Mouse (Mus musculus) MEL (cell line): ENCODE data around the gene Psd4. TPM values are rescaled to one million over a fixed set of nuclear protein-coding genes. Genes with fewer than 3 reads are reported as not detected.

Experiments used
- DNase-seq: peaks from one replicate; pipeline ENCODE4 v3.0.0; 2011; ENCODE audit warnings: low read depth, low spot score
- H3K27ac ChIP-seq: 2 replicates; pipeline ENCODE4 v1.5.1; 2012; ENCODE audit warnings: low read depth, mild to moderate bottlenecking, control low read depth, low read length, moderate library complexity; ENCODE audit not compliant: control insufficient read depth
- H3K27me3 ChIP-seq, 2 experiments: fragments of 150-350 bp in 1 of 2; sonication (generic) in 1 of 2; 2 replicates each; pipeline ENCODE4 v1.6.1; 2012; ENCODE audit warnings: low read length in 2 of 2, mild to moderate bottlenecking in 2 of 2, improper control_type of control experiment in 1 of 2, moderate library complexity in 1 of 2; ENCODE audit not compliant: insufficient read depth in 2 of 2, control insufficient read depth in 1 of 2
- H3K36me3 ChIP-seq, 2 experiments: 2 replicates each; pipeline ENCODE4 v1.6.1; 2012 to 2014; ENCODE audit warnings: low read length in 2 of 2, improper control_type of control experiment in 1 of 2, inconsistent platforms in 1 of 2, mild to moderate bottlenecking in 1 of 2; ENCODE audit not compliant: insufficient read depth in 2 of 2, control insufficient read depth in 1 of 2
- H3K4me1 ChIP-seq, 2 experiments: fragments of 150-350 bp in 1 of 2; sonication (generic) in 1 of 2; 2 replicates each; pipeline ENCODE4 v1.6.1; 2012; ENCODE audit warnings: low read length in 2 of 2, improper control_type of control experiment in 1 of 2, mild to moderate bottlenecking in 1 of 2; ENCODE audit not compliant: insufficient read depth in 2 of 2, control insufficient read depth in 1 of 2
- H3K4me3 ChIP-seq, 2 experiments: fragments of 150-350 bp in 1 of 2; sonication (generic) in 1 of 2; 2 replicates each; pipeline ENCODE4 v1.5.1; 2012; ENCODE audit warnings: low read depth in 2 of 2, low read length in 2 of 2, mild to moderate bottlenecking in 2 of 2, moderate library complexity in 2 of 2, control low read depth in 1 of 2, improper control_type of control experiment in 1 of 2; ENCODE audit not compliant: control insufficient read depth in 1 of 2, insufficient read depth in 1 of 2
- H3K79me2 ChIP-seq: 2 replicates; pipeline ENCODE4 v1.6.1; 2012; ENCODE audit warnings: mild to moderate bottlenecking, low read length, moderate library complexity; ENCODE audit not compliant: control insufficient read depth, poor library complexity, insufficient read depth
- H3K9ac ChIP-seq: 2 replicates; pipeline ENCODE4 v1.6.1; 2012; ENCODE audit warnings: low read depth, mild to moderate bottlenecking, control low read depth, low read length, moderate library complexity; ENCODE audit not compliant: control insufficient read depth, poor library complexity, severe bottlenecking
- H3K9me3 ChIP-seq: fragments of 150-350 bp; sonication (generic); replicated peaks from 2 replicates; pipeline ENCODE4 v1.6.1; 2012; ENCODE audit warnings: mild to moderate bottlenecking, low read length, improper control_type of control experiment, moderate library complexity; ENCODE audit not compliant: insufficient read depth
- BHLHE40 ChIP-seq: IDR thresholded peaks from 2 replicates; pipeline ENCODE4 v1.6.1; 2012; ENCODE audit warnings: low read depth, mild to moderate bottlenecking, inconsistent platforms, low read length, improper control_type of control experiment, borderline replicate concordance
- CHD2 ChIP-seq: IDR thresholded peaks from 2 replicates; pipeline ENCODE4 v1.6.1; 2011; ENCODE audit warnings: low read length, improper control_type of control experiment
- CTCF ChIP-seq, 3 experiments: IDR thresholded peaks in 2 of 3; conservative IDR thresholded peaks in 1 of 3; 2 replicates each; pipeline ENCODE4 v1.5.1; 2011 to 2012; ENCODE audit warnings: low read length in 3 of 3, low read depth in 2 of 3, mild to moderate bottlenecking in 2 of 3, improper control_type of control experiment in 1 of 3, inconsistent platforms in 1 of 3, mixed read lengths in 1 of 3, moderate library complexity in 1 of 3; ENCODE audit not compliant: control insufficient read depth in 1 of 3, insufficient read depth in 1 of 3, poor library complexity in 1 of 3, severe bottlenecking in 1 of 3
- EP300 ChIP-seq, 2 experiments: IDR thresholded peaks; 2 replicates each; pipeline ENCODE4 v1.6.1; 2011; ENCODE audit warnings: improper control_type of control experiment in 2 of 2, low read length in 2 of 2, low read depth in 1 of 2, mild to moderate bottlenecking in 1 of 2
- ETS1 ChIP-seq: IDR thresholded peaks from 2 replicates; pipeline ENCODE4 v1.6.1; 2012; ENCODE audit warnings: low read depth, mild to moderate bottlenecking, inconsistent platforms, low read length, improper control_type of control experiment, moderate library complexity
- GABPA ChIP-seq: IDR thresholded peaks from 2 replicates; pipeline ENCODE4 v1.6.1; 2012; ENCODE audit warnings: low read depth, mild to moderate bottlenecking, inconsistent platforms, low read length, improper control_type of control experiment, moderate library complexity
- GATA1 ChIP-seq: IDR thresholded peaks from 2 replicates; pipeline ENCODE4 v1.6.1; 2011; ENCODE audit warnings: low read depth, low read length, improper control_type of control experiment
- HCFC1 ChIP-seq: IDR thresholded peaks from 2 replicates; pipeline ENCODE4 v1.6.1; 2012; ENCODE audit warnings: low read depth, mild to moderate bottlenecking, inconsistent platforms, low read length, improper control_type of control experiment, moderate library complexity
- JUND ChIP-seq: IDR thresholded peaks from 2 replicates; pipeline ENCODE4 v1.6.1; 2011; ENCODE audit warnings: low read depth, mild to moderate bottlenecking, improper control_type of control experiment, low read length
- MAFK ChIP-seq: IDR thresholded peaks from 2 replicates; pipeline ENCODE4 v1.6.1; 2011; ENCODE audit warnings: low read depth, mild to moderate bottlenecking, low read length, improper control_type of control experiment, borderline replicate concordance
- MAX ChIP-seq: IDR thresholded peaks from 2 replicates; pipeline ENCODE4 v1.6.1; 2011; ENCODE audit warnings: low read length, improper control_type of control experiment
- MEF2A ChIP-seq: IDR thresholded peaks from 2 replicates; pipeline ENCODE4 v1.6.1; 2014; ENCODE audit warnings: low read depth, mild to moderate bottlenecking, inconsistent platforms, low read length, improper control_type of control experiment; ENCODE audit not compliant: poor library complexity, insufficient replicate concordance, severe bottlenecking; ENCODE audit errors: extremely low read depth
- MYB ChIP-seq: IDR thresholded peaks from 2 replicates; pipeline ENCODE4 v1.6.1; 2011; ENCODE audit warnings: mild to moderate bottlenecking, low read depth, low read length, improper control_type of control experiment
- NELFE ChIP-seq: IDR thresholded peaks from 2 replicates; pipeline ENCODE4 v1.6.1; 2011; ENCODE audit warnings: low read depth, low read length, improper control_type of control experiment
- NRF1 ChIP-seq: IDR thresholded peaks from 2 replicates; pipeline ENCODE4 v1.6.1; 2014; ENCODE audit warnings: low read depth, mild to moderate bottlenecking, inconsistent platforms, low read length, improper control_type of control experiment, moderate library complexity; ENCODE audit not compliant: poor library complexity, insufficient read depth, severe bottlenecking
- POLR2A ChIP-seq, 2 experiments: IDR thresholded peaks; 2 replicates each; pipeline ENCODE4 v1.6.1; 2011 to 2012; ENCODE audit warnings: low read length in 2 of 2, mild to moderate bottlenecking in 2 of 2, control low read depth in 1 of 2, improper control_type of control experiment in 1 of 2, low read depth in 1 of 2, moderate library complexity in 1 of 2; ENCODE audit not compliant: control insufficient read depth in 1 of 2, insufficient read depth in 1 of 2, poor library complexity in 1 of 2
- POLR2AphosphoS2 ChIP-seq: IDR thresholded peaks from 2 replicates; pipeline ENCODE4 v1.6.1; 2011; ENCODE audit warnings: low read length, improper control_type of control experiment
- RAD21 ChIP-seq: IDR thresholded peaks from 2 replicates; pipeline ENCODE4 v1.6.1; 2011; ENCODE audit warnings: mild to moderate bottlenecking, low read depth, low read length, improper control_type of control experiment
- SIN3A ChIP-seq: IDR thresholded peaks from 2 replicates; pipeline ENCODE4 v1.6.1; 2012; ENCODE audit warnings: low read length, improper control_type of control experiment, inconsistent platforms
- SMC3 ChIP-seq: IDR thresholded peaks from 2 replicates; pipeline ENCODE4 v1.6.1; 2011; ENCODE audit warnings: low read depth, low read length, improper control_type of control experiment
- TAL1 ChIP-seq: IDR thresholded peaks from 2 replicates; pipeline ENCODE4 v1.6.1; 2012; ENCODE audit warnings: mild to moderate bottlenecking, inconsistent platforms, low read length, moderate library complexity, mixed read lengths
- TBP ChIP-seq: IDR thresholded peaks from 2 replicates; pipeline ENCODE4 v1.8.0; 2011; ENCODE audit warnings: low read depth, low read length, improper control_type of control experiment
- ZC3H11A ChIP-seq: IDR thresholded peaks from 2 replicates; pipeline ENCODE4 v1.6.1; 2012; ENCODE audit warnings: low read depth, mild to moderate bottlenecking, inconsistent platforms, low read length, improper control_type of control experiment
- ZKSCAN1 ChIP-seq: IDR thresholded peaks from 2 replicates; pipeline ENCODE4 v1.6.1; 2012; ENCODE audit warnings: low read depth, mild to moderate bottlenecking, inconsistent platforms, low read length, improper control_type of control experiment, moderate library complexity
- polyA plus RNA-seq, 2 experiments: library from polyadenylated mRNA; stranded (reverse) in 1 of 2; unstranded in 1 of 2; fragments of >175 nt in 1 of 2; fragments of >200 nt in 1 of 2; gene quantifications; 2 replicates each; pipeline versions ENCODE4 v1.2.1 to v1.2.4; 2012; ENCODE audit warnings: low replicate concordance in 2 of 2, low read depth in 1 of 2; ENCODE audit not compliant: insufficient read length in 2 of 2, insufficient read depth in 1 of 2, missing spikeins in 1 of 2
- total RNA-seq: library from RNA; depleted of rRNA; stranded (reverse); fragments of 300-350 nt; gene quantifications from 2 replicates; pipeline ENCODE4 v1.2.3, GENCODE M21; 2012

Psd4 gene
- total and polyA plus RNA-seq, 3 experiments: 0.11 TPM; not detected in 2

- Histone ChIP-seq H3K79me2 (no peaks in the 10 kb centered on the region), H3K36me3 (no peaks in the 10 kb centered on the region), H3K27me3 (no peaks in the 10 kb centered on the region), H3K4me1 (no peaks in the 10 kb centered on the region), H3K9me3 (no peaks in the 10 kb centered on the region), H3K9ac (no peak overlapping the region), H3K4me3 (no peak overlapping the region), H3K27ac (no peak overlapping the region)
- TF ChIP-seq CTCF (IDR thresholded peaks at IDR 0.05 in 2 of 3, conservative IDR thresholded peaks at IDR 0.05 in 1 of 3; ENCODE audit: control insufficient read depth in 1 of 3, insufficient read depth in 1 of 3, low read depth in 2 of 3, low read length in 3 of 3, poor library complexity in 1 of 3, severe bottlenecking in 1 of 3) (peak in 2 of 3 experiments; percentile 12 to 36; a peak in 2 of 6 replicates), MYB (no peak), RAD21 (peak; percentile 19; the same call in 1 of the 2 replicates), ZKSCAN1 (no peak), BHLHE40 (no peak), EP300 (IDR thresholded peaks at IDR 0.05; ENCODE audit: low read depth in 1 of 2, low read length in 2 of 2) (no peak), ZC3H11A (no peak), TAL1 (no peak), NELFE (no peak), SMC3 (peak; percentile 42)
- peak; percentile 18 for DNase-seq
Measured at GRCm38 (mm10) chr2:24357642-24358041, 9.7 kb upstream of the Psd4 start.

- Histone ChIP-seq H3K79me2 (no peaks in the 10 kb centered on the region), H3K36me3 (no peaks in the 10 kb centered on the region), H3K4me3 (no peak overlapping the region), H3K9ac (no peak overlapping the region), H3K4me1 (no peaks in the 10 kb centered on the region), H3K27me3 (no peaks in the 10 kb centered on the region), H3K9me3 (no peaks in the 10 kb centered on the region), H3K27ac (no peak overlapping the region)
- no peak for DNase-seq
- TF ChIP-seq CHD2 (no peak), MEF2A (no peak), ETS1 (no peak), HCFC1 (no peak), CTCF (IDR thresholded peaks at IDR 0.05 in 2 of 3, conservative IDR thresholded peaks at IDR 0.05 in 1 of 3; ENCODE audit: control insufficient read depth in 1 of 3, insufficient read depth in 1 of 3, low read depth in 2 of 3, low read length in 3 of 3, poor library complexity in 1 of 3, severe bottlenecking in 1 of 3) (no peak), EP300 (IDR thresholded peaks at IDR 0.05; ENCODE audit: low read depth in 1 of 2, low read length in 2 of 2) (no peak), NRF1 (no peak), MAFK (no peak), ZKSCAN1 (no peak), GATA1 (no peak), POLR2AphosphoS2 (no peak), RAD21 (no peak), JUND (no peak), GABPA (no peak), SMC3 (no peak), TBP (no peak), POLR2A (IDR thresholded peaks at IDR 0.05; ENCODE audit: control insufficient read depth in 1 of 2, insufficient read depth in 1 of 2, low read depth in 1 of 2, low read length in 2 of 2, poor library complexity in 1 of 2) (no peak), MAX (no peak), SIN3A (no peak)
- TF ChIP-seq, all 39 proteins: peak for 0
Measured at GRCm38 (mm10) chr2:24359347-24359746, 8.0 kb upstream of the Psd4 start.
